Mouse (Mus musculus) CH12.LX (cell line): ENCODE results near the gene Osbpl5. TPM values are rescaled to one million over a fixed set of nuclear protein-coding genes. Genes with fewer than 3 reads are reported as not detected.

Source experiments
- DNase-seq: peaks from one replicate; pipeline ENCODE4 v3.0.0-alpha.2; 2013; ENCODE audit errors: extremely low read depth
- H3K27ac ChIP-seq: 2 replicates; pipeline ENCODE4 v1.5.1; 2012; ENCODE audit warnings: low read depth, mild to moderate bottlenecking, control low read depth, moderate library complexity; ENCODE audit not compliant: insufficient read depth
- H3K27me3 ChIP-seq: replicated peaks from 2 replicates; pipeline ENCODE3; 2012; ENCODE audit warnings: inconsistent platforms
- H3K36me3 ChIP-seq, 2 experiments: replicated peaks in 1 of 2; 2 replicates each; pipeline versions ENCODE3 to v1.6.1; 2012; ENCODE audit warnings: inconsistent platforms in 1 of 2, low read length in 1 of 2, mild to moderate bottlenecking in 1 of 2, mixed read lengths in 1 of 2, moderate library complexity in 1 of 2; ENCODE audit not compliant: control insufficient read depth in 1 of 2, insufficient read depth in 1 of 2
- H3K4me1 ChIP-seq, 2 experiments: 2 replicates each; pipeline ENCODE4 v1.6.1; 2012; ENCODE audit warnings: inconsistent platforms in 1 of 2, moderate library complexity in 1 of 2; ENCODE audit not compliant: insufficient read depth in 2 of 2, control insufficient read depth in 1 of 2
- H3K4me2 ChIP-seq: 2 replicates; pipeline ENCODE4 v1.6.1; 2012; ENCODE audit warnings: low read depth, mild to moderate bottlenecking, control low read depth; ENCODE audit not compliant: poor library complexity, insufficient read depth, severe bottlenecking
- H3K4me3 ChIP-seq, 3 experiments: fragments of 150-350 bp in 1 of 3; sonication (generic) in 1 of 3; replicated peaks in 1 of 3; 2 replicates each; pipeline versions ENCODE3 to v1.5.1; 2011 to 2012; ENCODE audit warnings: low read depth in 2 of 3, low read length in 2 of 3, mild to moderate bottlenecking in 2 of 3, moderate library complexity in 2 of 3, control low read depth in 1 of 3, improper control_type of control experiment in 1 of 3, inconsistent platforms in 1 of 3, mixed read lengths in 1 of 3; ENCODE audit not compliant: poor library complexity in 1 of 3
- H3K79me2 ChIP-seq: replicated peaks from 2 replicates; pipeline ENCODE4 v1.6.1; 2012; ENCODE audit warnings: mild to moderate bottlenecking, moderate library complexity; ENCODE audit not compliant: control insufficient read depth, poor library complexity, insufficient read depth, severe bottlenecking; ENCODE audit errors: extremely low read depth
- H3K9ac ChIP-seq: 2 replicates; pipeline ENCODE4 v1.6.1; 2012; ENCODE audit warnings: low read depth, mild to moderate bottlenecking, control low read depth, moderate library complexity; ENCODE audit not compliant: insufficient read depth
- H3K9me3 ChIP-seq: replicated peaks from 2 replicates; pipeline ENCODE3; 2012; ENCODE audit warnings: low read length, inconsistent platforms, mixed read lengths
- CTCF ChIP-seq, 2 experiments: IDR thresholded peaks in 1 of 2; conservative IDR thresholded peaks in 1 of 2; 2 replicates each; pipeline ENCODE4 v1.5.1; 2011 to 2012; ENCODE audit warnings: low read depth in 2 of 2, low read length in 2 of 2, improper control_type of control experiment in 1 of 2, inconsistent platforms in 1 of 2, mild to moderate bottlenecking in 1 of 2, moderate library complexity in 1 of 2
- ETS1 ChIP-seq: conservative IDR thresholded peaks from 2 replicates; pipeline ENCODE4 v1.6.1; 2012; ENCODE audit warnings: low read depth, mild to moderate bottlenecking, inconsistent platforms, low read length, improper control_type of control experiment, moderate library complexity
- GABPA ChIP-seq: IDR thresholded peaks from 2 replicates; pipeline ENCODE4 v1.6.1; 2012; ENCODE audit warnings: low read depth, low read length, improper control_type of control experiment, inconsistent platforms; ENCODE audit not compliant: insufficient replicate concordance
- IRF4 ChIP-seq: IDR thresholded peaks from 2 replicates; pipeline ENCODE4 v1.6.1; 2014; ENCODE audit warnings: low read depth, mild to moderate bottlenecking, inconsistent platforms, low read length, improper control_type of control experiment
- JUND ChIP-seq: conservative IDR thresholded peaks from 2 replicates; pipeline ENCODE4 v1.6.1; 2011; ENCODE audit warnings: low read depth, low read length, improper control_type of control experiment
- MAFK ChIP-seq: IDR thresholded peaks from 2 replicates; pipeline ENCODE4 v1.6.1; 2011; ENCODE audit warnings: low read length, improper control_type of control experiment; ENCODE audit not compliant: insufficient replicate concordance
- MAX ChIP-seq: IDR thresholded peaks from 2 replicates; pipeline ENCODE4 v1.6.1; 2011; ENCODE audit warnings: low read length, improper control_type of control experiment
- MEF2A ChIP-seq: IDR thresholded peaks from 2 replicates; pipeline ENCODE4 v1.6.1; 2014; ENCODE audit warnings: low read depth, mild to moderate bottlenecking, inconsistent platforms, low read length, improper control_type of control experiment, borderline replicate concordance
- MYC ChIP-seq: IDR thresholded peaks from 2 replicates; pipeline ENCODE4 v1.6.1; 2011; ENCODE audit warnings: low read depth, mild to moderate bottlenecking, improper control_type of control experiment, low read length
- NELFE ChIP-seq: IDR thresholded peaks from 2 replicates; pipeline ENCODE4 v1.6.1; 2011; ENCODE audit warnings: low read depth, low read length, improper control_type of control experiment
- NRF1 ChIP-seq: IDR thresholded peaks from 2 replicates; pipeline ENCODE4 v1.6.1; 2014; ENCODE audit warnings: low read depth, mild to moderate bottlenecking, inconsistent platforms, low read length, improper control_type of control experiment, moderate library complexity
- RAD21 ChIP-seq: IDR thresholded peaks from 2 replicates; pipeline ENCODE4 v1.6.1; 2011; ENCODE audit warnings: low read depth, mild to moderate bottlenecking, low read length, improper control_type of control experiment, moderate library complexity
- RCOR1 ChIP-seq: conservative IDR thresholded peaks from 2 replicates; pipeline ENCODE4 v1.6.1; 2012; ENCODE audit warnings: low read depth, mild to moderate bottlenecking, inconsistent platforms, low read length, improper control_type of control experiment
- UBTF ChIP-seq: IDR thresholded peaks from 2 replicates; pipeline ENCODE4 v1.6.1; 2012; ENCODE audit warnings: low read depth, mild to moderate bottlenecking, inconsistent platforms, low read length, improper control_type of control experiment, moderate library complexity
- dilution Hi-C: fragments of 300-500 bp; cut with MboI; formaldehyde crosslinking; loops from 2 replicates; pipeline ENCODE4 v1.14.3; 2020; ENCODE audit warnings: low sequenced_read_pairs; ENCODE audit not compliant: extremely low pct_unique_long_range_greater_than_20kb, extremely low pct_ligation_motif_present
- in situ Hi-C: fragments of 300-500 bp; cut with MboI; formaldehyde crosslinking; loops from 3 replicates; pipeline ENCODE4 v1.14.3; 2019; ENCODE audit warnings: low sequenced_read_pairs, low pct_ligation_motif_present, low pct_unique_long_range_greater_than_20kb, mixed read lengths
- polyA plus RNA-seq: library from polyadenylated mRNA; unstranded; fragments of >175 nt; gene quantifications from 2 replicates; pipeline ENCODE4 v1.2.1, GENCODE M21; 2012; ENCODE audit warnings: low read depth; ENCODE audit not compliant: insufficient read length
- total RNA-seq, 2 experiments: library from RNA; depleted of rRNA; stranded (reverse); fragments of 300-350 nt in 1 of 2; fragments of >200 nt in 1 of 2; gene quantifications; 2 replicates each; pipeline ENCODE4 v1.2.3; 2012 to 2014

The Osbpl5 gene
- total RNA-seq (2012; rRNA removed): 1.7 and 2.0 TPM in 2 replicates
- total RNA-seq (2014; rRNA removed): 0.66 and 1.1 TPM in 2 replicates
- polyA plus RNA-seq: 1.6 and 2.2 TPM in 2 replicates

GRCm38 (mm10) chr7:143756125-143757026 lies at the start of gene Osbpl5:
Gene Osbpl5 (minus strand): TSS chr7:143756985.
- DNase-seq: no peak
- peak within 1 kb of the TSS; percentile 93 for H3K4me2 ChIP-seq
- TF ChIP-seq ETS1: no peak
- TF ChIP-seq MAFK: peak; percentile 25; the same call in 1 of the 2 replicates
- peak within 1 kb of the TSS in 2 of 3 experiments; percentile 46 to 47 for H3K4me3 ChIP-seq
- H3K4me1 ChIP-seq: peaks cover 6 to 10% of the 10 kb centered on the region in 2 experiments; a peak in 3 of 4 replicates
- no peaks in the 10 kb centered on the region for H3K79me2 ChIP-seq
- no peak within 1 kb of the TSS for H3K27ac ChIP-seq
- in situ Hi-C loops (no loop called here), dilution Hi-C loops (no loop called here)
- no peaks in the 10 kb centered on the region for H3K9me3 ChIP-seq
- H3K27me3 ChIP-seq: peaks cover 63% of the 10 kb centered on the region
- H3K36me3 ChIP-seq: no peaks in the 10 kb centered on the region
- H3K9ac ChIP-seq: peak within 1 kb of the TSS; percentile 18; the same call in 1 of the 2 replicates

DNA sequence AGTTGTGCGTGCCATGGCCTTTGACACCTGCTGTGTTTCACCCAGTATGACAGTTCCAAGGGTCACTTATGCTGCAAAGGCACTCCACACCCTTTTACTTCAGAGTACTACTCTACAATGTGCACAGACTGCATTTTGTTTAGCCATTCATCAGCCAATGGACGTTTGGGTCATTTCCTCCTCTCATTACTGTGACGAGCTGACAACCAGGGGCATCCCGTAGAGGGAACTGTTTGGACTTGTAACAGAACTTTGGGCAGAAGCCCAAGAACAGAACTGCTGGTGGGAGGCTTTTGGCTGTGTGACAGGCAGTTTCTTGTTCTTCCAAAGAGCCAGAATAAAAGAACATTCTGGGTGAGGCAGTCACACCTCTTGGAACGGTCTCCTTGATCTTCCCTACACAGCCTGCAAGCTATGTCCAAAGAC lies 48.4 kb upstream of the Osbpl5 start:
- Histone ChIP-seq H3K36me3 (peaks cover 30 to 92% of the 10 kb centered on the region in 2 experiments), H3K4me2 (no peak overlapping the region), H3K27ac (no peak overlapping the region), H3K79me2 (no peaks in the 10 kb centered on the region), H3K9ac (no peak overlapping the region), H3K9me3 (no peaks in the 10 kb centered on the region), H3K4me1 (no peaks in the 10 kb centered on the region), H3K4me3 (no peak overlapping the region), H3K27me3 (no peaks in the 10 kb centered on the region)
- dilution Hi-C loops: no loop called here
- no peak for TF ChIP-seq GABPA
- no peak for TF ChIP-seq MAFK
- TF ChIP-seq UBTF: no peak
- TF ChIP-seq NELFE: no peak
- TF ChIP-seq MYC: no peak
- no peak for TF ChIP-seq RAD21
- no peak for DNase-seq
- in situ Hi-C loops: no loop called here

- peaks cover 47 to 92% of the 10 kb centered on the region in 2 experiments for H3K36me3 ChIP-seq
- H3K9ac ChIP-seq: no peak overlapping the region
- TF ChIP-seq MAX (no peak), IRF4 (no peak), CTCF (conservative IDR thresholded peaks at IDR 0.05 in 1 of 2, IDR thresholded peaks at IDR 0.05 in 1 of 2; ENCODE audit: low read depth in 2 of 2, low read length in 2 of 2) (no peak), MEF2A (no peak), MAFK (no peak), JUND (no peak), NRF1 (no peak), RCOR1 (no peak)
- TF ChIP-seq, all 38 proteins: peak for 0
- in situ Hi-C loops (no loop called here), dilution Hi-C loops (no loop called here)
- Histone ChIP-seq H3K27ac (no peak overlapping the region), H3K9me3 (no peaks in the 10 kb centered on the region), H3K4me2 (no peak overlapping the region), H3K4me3 (no peak overlapping the region), H3K79me2 (no peaks in the 10 kb centered on the region), H3K27me3 (no peaks in the 10 kb centered on the region), H3K4me1 (no peaks in the 10 kb centered on the region)
- no peak for DNase-seq
These were observed 44.6 kb upstream of the Osbpl5 start for GRCm38 (mm10) chr7:143801195-143802065.
